Mouse (Mus musculus): ENCODE results near the gene Nt5c3b. TPM values are rescaled to one million over a fixed set of nuclear protein-coding genes. Genes with fewer than 3 reads are reported as not detected.

Nt5c3b gene
- total and polyA plus RNA-seq, 3 experiments, result 54.2 to 63.5 (median 54.4) TPM

DNA sequence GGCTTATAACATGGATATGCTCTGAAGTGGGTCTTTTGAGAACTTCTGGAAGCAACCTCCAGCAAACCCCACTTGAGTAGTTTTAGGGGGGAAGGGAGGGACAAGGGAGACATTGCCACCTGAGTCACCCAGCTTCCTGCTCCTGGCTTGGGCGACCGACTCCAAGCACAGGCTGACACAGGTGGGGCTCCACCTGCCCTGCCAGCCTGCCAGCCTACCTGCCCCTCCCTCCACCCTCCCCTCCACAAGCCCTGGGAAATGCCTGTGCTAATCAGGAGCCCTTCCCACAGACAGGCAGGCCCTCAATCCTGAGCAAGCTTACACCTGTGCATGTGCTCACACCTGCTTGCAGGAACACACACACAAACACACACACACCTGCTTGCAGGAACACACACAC lies 38.9 kb downstream of the Nt5c3b start:
- no peak overlapping the region for H3K4me3 ChIP-seq (replicated peaks in 1 of 3; ENCODE audit: low read depth in 2 of 3, low read length in 2 of 3, poor library complexity in 1 of 3)
- H3K9ac ChIP-seq (ENCODE audit: insufficient read depth, low read depth), result no peak overlapping the region
- H3K4me1 ChIP-seq (ENCODE audit: control insufficient read depth in 1 of 2, insufficient read depth in 2 of 2), result peaks cover 0 to 10% of the 10 kb centered on the region in 2 experiments; a peak in 2 of 4 replicates
- dilution Hi-C loops (cut with MboI; ENCODE audit: extremely low pct_ligation_motif_present, extremely low pct_unique_long_range_greater_than_20kb, low sequenced_read_pairs) (no loop called here), in situ Hi-C loops (cut with MboI; ENCODE audit: low pct_ligation_motif_present, low pct_unique_long_range_greater_than_20kb, low sequenced_read_pairs) (no loop called here)
- no peak overlapping the region for H3K27ac ChIP-seq (ENCODE audit: insufficient read depth, low read depth)
- no peak overlapping the region for H3K4me2 ChIP-seq (ENCODE audit: insufficient read depth, low read depth, poor library complexity, severe bottlenecking)
- H3K27me3 ChIP-seq (replicated peaks), result peaks cover 75% of the 10 kb centered on the region
- H3K9me3 ChIP-seq (replicated peaks; ENCODE audit: low read length), result no peaks in the 10 kb centered on the region
- no peaks in the 10 kb centered on the region for H3K79me2 ChIP-seq (replicated peaks; ENCODE audit: control insufficient read depth, extremely low read depth, insufficient read depth, poor library complexity, severe bottlenecking)
- DNase-seq (ENCODE audit: extremely low read depth), result no peak
- H3K36me3 ChIP-seq (replicated peaks in 1 of 2; ENCODE audit: control insufficient read depth in 1 of 2, insufficient read depth in 1 of 2, low read length in 1 of 2), result no peaks in the 10 kb centered on the region
- TF ChIP-seq ZKSCAN1 (IDR thresholded peaks at IDR 0.05; ENCODE audit: borderline replicate concordance, low read depth, low read length) (no peak), ETS1 (conservative IDR thresholded peaks at IDR 0.05; ENCODE audit: low read depth, low read length) (no peak), CHD1 (IDR thresholded peaks at IDR 0.05; ENCODE audit: low read depth, low read length) (no peak), POLR2A (IDR thresholded peaks at IDR 0.05; ENCODE audit: low read depth, low read length) (no peak)

DNA sequence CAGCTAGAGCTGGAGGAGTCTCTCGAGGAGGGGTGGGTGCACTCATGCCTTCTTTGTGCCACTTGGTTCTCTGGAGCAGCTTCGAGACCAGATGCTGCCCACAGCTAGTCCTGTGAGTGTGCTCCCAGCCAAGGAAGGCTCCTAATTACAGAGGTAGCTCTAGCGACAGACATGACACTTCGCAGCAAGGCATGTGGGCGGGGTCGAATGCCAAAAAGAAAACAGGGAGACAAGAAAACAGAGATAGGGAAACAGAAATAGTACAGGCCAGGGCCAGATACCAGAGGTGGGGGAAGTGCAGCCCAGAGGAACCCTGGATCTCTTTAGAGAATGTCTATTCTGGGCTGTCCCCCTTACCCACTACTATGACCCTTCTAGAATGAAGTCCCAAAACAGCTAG lies 39.4 kb downstream of the Nt5c3b start:
- Histone ChIP-seq H3K79me2 (replicated peaks; ENCODE audit: control insufficient read depth, extremely low read depth, insufficient read depth, poor library complexity, severe bottlenecking) (no peaks in the 10 kb centered on the region), H3K27me3 (replicated peaks) (peaks cover 78% of the 10 kb centered on the region), H3K36me3 (replicated peaks in 1 of 2; ENCODE audit: control insufficient read depth in 1 of 2, insufficient read depth in 1 of 2, low read length in 1 of 2) (no peaks in the 10 kb centered on the region), H3K27ac (ENCODE audit: insufficient read depth, low read depth) (no peak overlapping the region), H3K9ac (ENCODE audit: insufficient read depth, low read depth) (no peak overlapping the region), H3K9me3 (replicated peaks; ENCODE audit: low read length) (no peaks in the 10 kb centered on the region), H3K4me3 (replicated peaks in 1 of 3; ENCODE audit: low read depth in 2 of 3, low read length in 2 of 3, poor library complexity in 1 of 3) (no peak overlapping the region), H3K4me1 (ENCODE audit: control insufficient read depth in 1 of 2, insufficient read depth in 2 of 2) (peaks cover 2 to 15% of the 10 kb centered on the region in 2 experiments; a peak in 3 of 4 replicates), H3K4me2 (ENCODE audit: insufficient read depth, low read depth, poor library complexity, severe bottlenecking) (no peak overlapping the region)
- no peak for DNase-seq (ENCODE audit: extremely low read depth)
- dilution Hi-C loops (cut with MboI; ENCODE audit: extremely low pct_ligation_motif_present, extremely low pct_unique_long_range_greater_than_20kb, low sequenced_read_pairs) (no loop called here), in situ Hi-C loops (cut with MboI; ENCODE audit: low pct_ligation_motif_present, low pct_unique_long_range_greater_than_20kb, low sequenced_read_pairs) (no loop called here)
- TF ChIP-seq ELF1 (IDR thresholded peaks at IDR 0.05; ENCODE audit: low read depth, low read length) (no peak), PAX5 (IDR thresholded peaks at IDR 0.05; ENCODE audit: low read length) (no peak), CTCF (conservative IDR thresholded peaks at IDR 0.05 in 1 of 2, IDR thresholded peaks at IDR 0.05 in 1 of 2; ENCODE audit: low read depth in 2 of 2, low read length in 2 of 2) (no peak), TBP (conservative IDR thresholded peaks at IDR 0.05; ENCODE audit: low read depth, low read length) (no peak), MEF2A (IDR thresholded peaks at IDR 0.05; ENCODE audit: borderline replicate concordance, low read depth, low read length) (no peak), CHD1 (IDR thresholded peaks at IDR 0.05; ENCODE audit: low read depth, low read length) (no peak), BHLHE40 (IDR thresholded peaks at IDR 0.05; ENCODE audit: low read depth, low read length) (no peak), IRF4 (IDR thresholded peaks at IDR 0.05; ENCODE audit: low read depth, low read length) (no peak), USF2 (conservative IDR thresholded peaks at IDR 0.05; ENCODE audit: low read depth, low read length) (no peak), GABPA (IDR thresholded peaks at IDR 0.05; ENCODE audit: insufficient replicate concordance, low read depth, low read length) (no peak), MYC (IDR thresholded peaks at IDR 0.05; ENCODE audit: low read depth, low read length) (no peak), RAD21 (IDR thresholded peaks at IDR 0.05; ENCODE audit: low read depth, low read length) (no peak), CHD2 (IDR thresholded peaks at IDR 0.05; ENCODE audit: low read length) (no peak)
